Comparison of ENCODE assay signal across 12 mouse cellular contexts in the genomic region with DNA sequence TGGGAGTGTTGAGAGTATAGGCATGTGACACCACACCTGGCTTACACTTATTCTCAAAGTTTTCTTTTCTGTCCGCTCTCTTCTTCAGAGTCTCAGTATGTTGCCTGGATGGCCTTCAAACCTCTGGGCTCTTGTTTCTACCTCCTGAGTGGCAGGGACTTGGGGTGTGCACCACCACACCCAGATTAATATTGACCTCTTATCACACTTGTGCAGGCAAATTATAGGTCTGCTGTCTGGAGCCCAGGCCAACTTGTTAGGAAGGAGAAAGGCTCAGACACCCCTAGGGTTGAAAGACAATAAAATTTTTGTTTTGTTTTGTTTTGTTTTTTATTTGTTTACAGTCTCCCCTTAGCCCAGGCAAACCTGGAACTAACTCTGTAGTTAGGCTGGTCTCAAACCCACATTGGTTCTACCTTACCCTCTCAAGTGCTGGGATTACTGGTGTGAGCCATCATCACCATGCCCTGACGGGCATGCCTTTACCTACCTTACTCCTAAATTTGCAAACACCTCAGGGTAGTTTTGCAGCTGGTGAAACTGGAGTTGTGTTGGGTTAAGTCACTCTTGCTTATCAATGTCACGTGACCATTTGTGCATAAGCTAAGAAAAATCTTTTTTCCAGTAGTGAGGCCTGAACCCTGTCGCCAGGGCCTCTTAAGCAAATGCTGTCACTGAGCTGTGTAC. TPM values are rescaled to one million over a fixed set of nuclear protein-coding genes. Genes with fewer than 3 reads are reported as not detected.
DNase-seq lines count a peak whose midpoint lies in the region; ATAC-seq and TF ChIP-seq lines count a peak whose summit lies in the region.
"Had no signal": no experiment of that assay in that cellular context is flagged by ENCODE, and none has a peak within 500 bp of the region (broad histone marks: within the 10 kb centered on the region; RNA-seq: fewer than 3 reads in every experiment).

No protein-coding gene starts in this region.

- 0 out of 2 replicates have a peak overlapping the region, but pooled peaks have one; percentile 8 for H3K9ac ChIP-seq in kidney, postnatal 0 days (ENCODE audit: low read depth, low read length)
- peak overlapping the region; percentile 0 for H3K9ac ChIP-seq in liver, embryonic 11.5 days (ENCODE audit: low read depth, low read length)
- no peak overlapping the region for H3K9ac ChIP-seq in stomach, embryonic 15.5 days
- H3K9ac ChIP-seq: forebrain, embryonic 13.5 days; neural tube, embryonic 12.5 days had no signal

- H3K36me3 ChIP-seq in kidney, postnatal 0 days (ENCODE audit: insufficient read depth, low read length): no peaks in the 10 kb centered on the region
- no peaks in the 10 kb centered on the region for H3K36me3 ChIP-seq in liver, embryonic 11.5 days (ENCODE audit: control insufficient read depth, insufficient read depth, low read length)
- no peaks in the 10 kb centered on the region for H3K36me3 ChIP-seq in stomach, embryonic 15.5 days
- H3K36me3 ChIP-seq: neural tube, embryonic 12.5 days had no signal

- peak overlapping the region; percentile 88 for H3K27ac ChIP-seq in kidney, postnatal 0 days
- H3K27ac ChIP-seq in liver, embryonic 11.5 days (ENCODE audit: low read depth, low read length): peak overlapping the region; percentile 85
- H3K27ac ChIP-seq in stomach, embryonic 15.5 days: peak overlapping the region; percentile 86
- H3K27ac ChIP-seq: forebrain, embryonic 13.5 days; neural tube, embryonic 12.5 days had no signal

- H3K4me3 ChIP-seq in kidney, postnatal 0 days (replicated peaks; ENCODE audit: low read depth, low read length): no peak overlapping the region
- no peak overlapping the region for H3K4me3 ChIP-seq in liver, embryonic 11.5 days (ENCODE audit: low read depth, low read length)
- no peak overlapping the region for H3K4me3 ChIP-seq in stomach, embryonic 15.5 days (replicated peaks)
- H3K4me3 ChIP-seq: forebrain, embryonic 13.5 days had no signal

- no peaks in the 10 kb centered on the region for H3K27me3 ChIP-seq in kidney, postnatal 0 days (ENCODE audit: insufficient read depth, low read length)
- H3K27me3 ChIP-seq in liver, embryonic 11.5 days (replicated peaks; ENCODE audit: control insufficient read depth, insufficient read depth, low read length): no peaks in the 10 kb centered on the region
- H3K27me3 ChIP-seq in stomach, embryonic 15.5 days (replicated peaks): no peaks in the 10 kb centered on the region
- H3K27me3 ChIP-seq: neural tube, embryonic 12.5 days had no signal

- H3K4me2 ChIP-seq in kidney, postnatal 0 days (ENCODE audit: low read length): peak overlapping the region; percentile 73
- peak overlapping the region; percentile 38 for H3K4me2 ChIP-seq in liver, embryonic 11.5 days
- H3K4me2 ChIP-seq in stomach, embryonic 15.5 days: peak overlapping the region; percentile 82; the same call in 1 of the 2 replicates
- H3K4me2 ChIP-seq: forebrain, embryonic 13.5 days; midbrain, embryonic 11.5 days had no signal

- no peak for TF ChIP-seq CTCF in kidney, postnatal 0 days (IDR thresholded peaks at IDR 0.05; ENCODE audit: low read depth)

- H3K4me1 ChIP-seq in kidney, postnatal 0 days (replicated peaks; ENCODE audit: insufficient read depth, low read length): peaks cover 17% of the 10 kb centered on the region
- H3K4me1 ChIP-seq in liver, embryonic 11.5 days (replicated peaks; ENCODE audit: control insufficient read depth, insufficient read depth, low read length): peaks cover 44% of the 10 kb centered on the region
- H3K4me1 ChIP-seq in stomach, embryonic 15.5 days: peaks cover 34% of the 10 kb centered on the region

- DNase-seq in kidney, postnatal 0 days (ENCODE audit: low spot score): no peak
- DNase-seq in kidney, adult 18-20 months: no peak
- peak; percentile 82 for DNase-seq in c-Kit-positive CD71-positive TER-119-positive erythroid progenitor cells, embryonic 14.5 days (ENCODE audit: low spot score)
- no peak for DNase-seq in liver, embryonic 11.5 days (ENCODE audit: low spot score)
- DNase-seq in layer of hippocampus, postnatal 14 days (ENCODE audit: low spot score in 2 of 2): no peak
- DNase-seq in layer of hippocampus, adult 9-10 months (ENCODE audit: low spot score): no peak
- DNase-seq: right cerebral cortex, postnatal 14 days; thymus, postnatal 25 days had no signal

- no peak for ATAC-seq in kidney, postnatal 0 days (replicated peaks; ENCODE audit: low FRiP score, low read depth)
- peak; percentile 83 for ATAC-seq in liver, embryonic 11.5 days (replicated peaks; ENCODE audit: low FRiP score)
- ATAC-seq in stomach, embryonic 15.5 days (ENCODE audit: insufficient read depth, low FRiP score, low read depth): peak; percentile 70
- ATAC-seq: forebrain, embryonic 13.5 days had no signal

- 44% methylated on average over 4 of the region's 4 CpGs for WGBS in kidney, postnatal 0 days
- WGBS in liver, embryonic 11.5 days: 59% methylated on average over 4 of the region's 4 CpGs
- 46% methylated on average over 4 of the region's 4 CpGs for WGBS in stomach, embryonic 15.5 days

- H3K9me3 ChIP-seq in kidney, postnatal 0 days (replicated peaks; ENCODE audit: low read length): no peaks in the 10 kb centered on the region
- no peaks in the 10 kb centered on the region for H3K9me3 ChIP-seq in liver, embryonic 11.5 days (ENCODE audit: control insufficient read depth, low read length)
- no peaks in the 10 kb centered on the region for H3K9me3 ChIP-seq in stomach, embryonic 15.5 days
- H3K9me3 ChIP-seq: forebrain, embryonic 13.5 days; neural tube, embryonic 12.5 days had no signal

RNA-seq across cellular contexts. Expression of gene Slc16a1, which starts 35.3 kb away (rescaled TPM):
- 39.6 and 43.2 TPM in 2 replicates for polyA plus RNA-seq in kidney, postnatal 0 days (2015; fragmentation: Nextera tagmentation; extraction: Ambion mirVana)
- polyA plus RNA-seq in liver, embryonic 11.5 days (2014; fragmentation: Nextera tagmentation; extraction: Ambion mirVana): 92.2 and 109 TPM in 2 replicates
- polyA plus RNA-seq in stomach, embryonic 15.5 days (2015; fragmentation: Nextera tagmentation; extraction: Ambion mirVana): 33.7 and 35.6 TPM in 2 replicates
- total RNA-seq in layer of hippocampus, postnatal 14 days (2021): 10 to 100 TPM; 71.6 to 74.2 TPM
